Mouse (Mus musculus): ENCODE data around the gene Olfr533. TPM values are rescaled to one million over a fixed set of nuclear protein-coding genes. Genes with fewer than 3 reads are reported as not detected.
"Not testable (repeated sequence)": the region's sequence is repeated elsewhere in the genome, so short reads cannot be mapped to it uniquely, and the experiment has no call there.

Gene Olfr533
- polyA plus RNA-seq, 1 experiment from 2014 or later = not detected

DNA sequence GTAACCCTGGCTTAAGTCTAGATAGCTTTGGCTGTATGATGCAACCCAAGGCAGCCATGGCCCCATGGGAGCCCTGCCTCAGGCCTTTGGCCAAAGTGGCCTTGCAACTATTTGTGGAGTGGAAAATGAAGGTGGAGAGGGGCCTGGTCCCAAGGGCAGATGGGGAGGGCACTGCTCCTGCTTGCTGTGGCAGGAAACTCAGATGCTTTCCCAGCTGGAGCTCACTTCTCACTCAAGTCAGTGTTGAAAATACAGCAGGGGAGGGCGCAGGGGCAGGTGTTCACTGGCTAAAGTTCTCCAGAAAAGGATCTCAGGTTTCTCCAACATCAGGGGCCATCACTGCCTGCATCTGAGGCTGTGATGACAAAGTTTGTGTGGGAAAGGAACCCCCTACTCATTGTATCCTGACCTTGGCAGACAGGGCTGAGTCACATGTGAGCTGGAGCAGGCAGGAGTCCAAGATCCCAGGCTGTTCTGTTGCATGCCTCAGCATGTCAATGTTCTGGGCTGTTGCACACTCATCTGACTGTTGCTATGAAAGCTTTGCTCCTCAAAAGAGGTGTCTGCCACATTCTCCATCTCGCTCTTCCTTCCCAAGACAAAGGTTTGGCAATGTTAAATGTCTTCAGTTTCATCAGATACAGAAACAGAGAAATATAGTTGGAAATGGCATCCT is 44.3 kb downstream of the Olfr533 start, which contains the start of gene Olfr536:
TSS of gene Olfr536 (minus strand) at position 51 of the 676 bp plus-strand sequence.
- not testable (repeated sequence) for H3K36me3 ChIP-seq (ENCODE audit: control insufficient read depth, insufficient read depth, low read length); H3K4me1 ChIP-seq (ENCODE audit: control insufficient read depth, insufficient read depth, low read length); DNase-seq (ENCODE audit: low spot score); H3K4me3 ChIP-seq (ENCODE audit: low read depth, low read length); ATAC-seq (ENCODE audit: insufficient number of reproducible peaks, low FRiP score, low TSS enrichment, low read depth); H3K4me2 ChIP-seq (ENCODE audit: low read depth, severe bottlenecking); H3K9me3 ChIP-seq (ENCODE audit: control insufficient read depth, low read length); H3K27ac ChIP-seq (replicated peaks; ENCODE audit: low read depth, low read length); H3K27me3 ChIP-seq (ENCODE audit: control insufficient read depth, insufficient read depth, low read length); H3K9ac ChIP-seq (ENCODE audit: low read length)
- 90% methylated on average over 2 of the region's 2 CpGs for WGBS

Other genes with a start within 250 kb of the Olfr533 start
- gene Cd163l1, start 245.1 kb upstream of the Olfr533 start, polyA plus RNA-seq (2014; fragmentation: Nextera tagmentation; extraction: Ambion mirVana) = not detected in 2 replicates
- gene 5830411N06Rik, start 216.1 kb upstream of the Olfr533 start, polyA plus RNA-seq (2014; fragmentation: Nextera tagmentation; extraction: Ambion mirVana) = not detected in 2 replicates
- not detected in 2 replicates for gene Olfr525, start 142.5 kb upstream of the Olfr533 start, polyA plus RNA-seq (2014; fragmentation: Nextera tagmentation; extraction: Ambion mirVana)
- not detected in 2 replicates for gene Olfr527, start 129.4 kb upstream of the Olfr533 start, polyA plus RNA-seq (2014; fragmentation: Nextera tagmentation; extraction: Ambion mirVana)
- gene Olfr60, start 101.7 kb upstream of the Olfr533 start, polyA plus RNA-seq (2014; fragmentation: Nextera tagmentation; extraction: Ambion mirVana) = not detected in 2 replicates
- not detected in 2 replicates for gene Olfr530, start 87.0 kb upstream of the Olfr533 start, polyA plus RNA-seq (2014; fragmentation: Nextera tagmentation; extraction: Ambion mirVana)
- not detected in 2 replicates for gene Olfr531, start 60.5 kb upstream of the Olfr533 start, polyA plus RNA-seq (2014; fragmentation: Nextera tagmentation; extraction: Ambion mirVana)
- gene Olfr532, start 41.7 kb upstream of the Olfr533 start, polyA plus RNA-seq (2014; fragmentation: Nextera tagmentation; extraction: Ambion mirVana) = not detected in 2 replicates
- gene Olfr535, start 20.8 kb downstream of the Olfr533 start, polyA plus RNA-seq (2014; fragmentation: Nextera tagmentation; extraction: Ambion mirVana) = not detected in 2 replicates
- not detected in 2 replicates for gene Olfr536, start 44.0 kb downstream of the Olfr533 start, polyA plus RNA-seq (2014; fragmentation: Nextera tagmentation; extraction: Ambion mirVana)
- not detected in 2 replicates for gene Olfr538, start 104.5 kb downstream of the Olfr533 start, polyA plus RNA-seq (2014; fragmentation: Nextera tagmentation; extraction: Ambion mirVana)
- not detected in 2 replicates for gene Olfr46, start 137.9 kb downstream of the Olfr533 start, polyA plus RNA-seq (2014; fragmentation: Nextera tagmentation; extraction: Ambion mirVana)
- gene Olfr61, start 165.6 kb downstream of the Olfr533 start, polyA plus RNA-seq (2014; fragmentation: Nextera tagmentation; extraction: Ambion mirVana) = not detected in 2 replicates
- not detected in 2 replicates for gene Olfr53, start 183.1 kb downstream of the Olfr533 start, polyA plus RNA-seq (2014; fragmentation: Nextera tagmentation; extraction: Ambion mirVana)
- not detected in 2 replicates for gene Olfr539, start 196.6 kb downstream of the Olfr533 start, polyA plus RNA-seq (2014; fragmentation: Nextera tagmentation; extraction: Ambion mirVana)
- gene Olfr45, start 218.6 kb downstream of the Olfr533 start, polyA plus RNA-seq (2014; fragmentation: Nextera tagmentation; extraction: Ambion mirVana) = 0.09 TPM in 1 of 2 replicates, not detected in the other
- gene Olfr541, start 233.9 kb downstream of the Olfr533 start, polyA plus RNA-seq (2014; fragmentation: Nextera tagmentation; extraction: Ambion mirVana) = not detected in 2 replicates

All from limb, embryonic 11.5 days (tissue).